Mouse (Mus musculus) intestine, embryonic 15.5 days (tissue): ENCODE results near the gene Dynlrb2. TPM values are rescaled to one million over a fixed set of nuclear protein-coding genes. Genes with fewer than 3 reads are reported as not detected.

Experiments used
- ATAC-seq: fragments of 200-750 bp; cut with Nextera tagmentation; 2 replicates; pipeline ENCODE4 v1.8.0; 2017; ENCODE audit warnings: moderate TSS enrichment, moderate library complexity
- H3K27ac ChIP-seq: fragments of 300-500 bp; sonication (generic); 2 replicates; pipeline ENCODE4 v1.5.1; 2015; ENCODE audit warnings: mild to moderate bottlenecking, inconsistent platforms
- H3K27me3 ChIP-seq: fragments of 300-500 bp; sonication (generic); replicated peaks from 2 replicates; pipeline ENCODE4 v1.6.1; 2015; ENCODE audit warnings: inconsistent platforms
- H3K36me3 ChIP-seq: fragments of 300-500 bp; sonication (generic); 2 replicates; pipeline ENCODE4 v1.6.1; 2015; ENCODE audit warnings: inconsistent platforms
- H3K4me1 ChIP-seq: fragments of 300-500 bp; sonication (generic); replicated peaks from 2 replicates; pipeline ENCODE4 v1.6.1; 2015; ENCODE audit warnings: inconsistent platforms
- H3K4me2 ChIP-seq: fragments of 300-500 bp; sonication (generic); replicated peaks from 2 replicates; pipeline ENCODE4 v1.6.1; 2015; ENCODE audit warnings: mild to moderate bottlenecking, inconsistent platforms
- H3K4me3 ChIP-seq: fragments of 300-500 bp; sonication (generic); replicated peaks from 2 replicates; pipeline ENCODE4 v1.5.1; 2015; ENCODE audit warnings: inconsistent platforms
- H3K9ac ChIP-seq: fragments of 300-500 bp; sonication (generic); 2 replicates; pipeline ENCODE4 v1.6.1; 2015; ENCODE audit warnings: inconsistent platforms
- H3K9me3 ChIP-seq: fragments of 300-500 bp; sonication (generic); 2 replicates; pipeline ENCODE4 v1.6.1; 2016; ENCODE audit warnings: inconsistent platforms
- WGBS: fragments of 180-500 bp; shearing (Covaris S2); methylation state at CpG from one replicate; pipeline ENCODE4 v1.1.7; 2015; 5-methylcytosine and 5-hydroxymethylcytosine counted together
- polyA plus RNA-seq: library from polyadenylated mRNA; unstranded; fragments of >200 nt; fragmentation: Nextera tagmentation; extraction: Ambion mirVana; gene quantifications from 2 replicates; pipeline ENCODE4 v1.2.1, GENCODE M21; 2015

Dynlrb2 gene
- polyA plus RNA-seq: 0.48 TPM in 1 of 2 replicates, not detected in the other

GRCm38 (mm10) chr8:116504477-116505120 lies at the start of gene Dynlrb2:
Gene Dynlrb2 (plus strand): TSS chr8:116504974.
- peak within 1 kb of the TSS; percentile 86 for H3K4me2 ChIP-seq
- H3K27ac ChIP-seq: no peak within 1 kb of the TSS
- WGBS: 6% methylated on average over 19 of the region's 19 CpGs
- H3K27me3 ChIP-seq: no peaks in the 10 kb centered on the region
- H3K4me3 ChIP-seq: peak within 1 kb of the TSS; percentile 37
- peaks cover 4% of the 10 kb centered on the region for H3K4me1 ChIP-seq
- H3K9ac ChIP-seq: peak within 1 kb of the TSS; percentile 42; the same call in 1 of the 2 replicates
- H3K9me3 ChIP-seq: no peaks in the 10 kb centered on the region
- peak; percentile 93 for ATAC-seq
- H3K36me3 ChIP-seq: no peaks in the 10 kb centered on the region

- ATAC-seq: no peak
- no peaks in the 10 kb centered on the region for H3K9me3 ChIP-seq
Measured at GRCm38 (mm10) chr8:116458569-116458968, 46.2 kb upstream of the Dynlrb2 start.

GRCm38 (mm10) chr8:116461472-116461871 lies 43.3 kb upstream of the Dynlrb2 start:
- Histone ChIP-seq H3K36me3 (no peaks in the 10 kb centered on the region), H3K4me1 (no peaks in the 10 kb centered on the region), H3K9ac (no peak overlapping the region), H3K27me3 (no peaks in the 10 kb centered on the region), H3K27ac (no peak overlapping the region), H3K9me3 (no peaks in the 10 kb centered on the region), H3K4me2 (no peak overlapping the region), H3K4me3 (no peak overlapping the region)
- ATAC-seq: no peak
- 90% methylated on average over 4 of the region's 4 CpGs for WGBS

More at GRCm38 (mm10) chr8:116458569-116458968, 46.2 kb upstream of the Dynlrb2 start:
- H3K4me2 ChIP-seq: no peak overlapping the region
- H3K27me3 ChIP-seq: no peaks in the 10 kb centered on the region
- H3K27ac ChIP-seq: no peak overlapping the region
- no peak overlapping the region for H3K4me3 ChIP-seq
- no peak overlapping the region for H3K9ac ChIP-seq
- no peaks in the 10 kb centered on the region for H3K36me3 ChIP-seq
- 79% methylated on average over 11 of the region's 11 CpGs for WGBS
- H3K4me1 ChIP-seq: no peaks in the 10 kb centered on the region

- no peak overlapping the region for H3K9ac ChIP-seq
- no peak overlapping the region for H3K4me3 ChIP-seq
- H3K9me3 ChIP-seq: no peaks in the 10 kb centered on the region
- no peaks in the 10 kb centered on the region for H3K27me3 ChIP-seq
- no peak overlapping the region for H3K27ac ChIP-seq
- no peak overlapping the region for H3K4me2 ChIP-seq
- no peaks in the 10 kb centered on the region for H3K4me1 ChIP-seq
- no peaks in the 10 kb centered on the region for H3K36me3 ChIP-seq
- ATAC-seq: no peak
- 62% methylated on average over 7 of the region's 7 CpGs for WGBS
Measured at GRCm38 (mm10) chr8:116466586-116466985, 38.2 kb upstream of the Dynlrb2 start.

GRCm38 (mm10) chr8:116467027-116467426 lies 37.7 kb upstream of the Dynlrb2 start:
- Histone ChIP-seq H3K9me3 (no peaks in the 10 kb centered on the region), H3K4me3 (no peak overlapping the region), H3K4me1 (no peaks in the 10 kb centered on the region), H3K27ac (no peak overlapping the region), H3K9ac (no peak overlapping the region), H3K27me3 (no peaks in the 10 kb centered on the region), H3K4me2 (no peak overlapping the region), H3K36me3 (no peaks in the 10 kb centered on the region)
- no peak for ATAC-seq
- 62% methylated on average over 1 of the region's 1 CpGs for WGBS

GRCm38 (mm10) chr8:116477941-116478340 lies 26.8 kb upstream of the Dynlrb2 start:
- no peaks in the 10 kb centered on the region for H3K4me1 ChIP-seq
- no peak overlapping the region for H3K4me2 ChIP-seq
- H3K36me3 ChIP-seq: no peaks in the 10 kb centered on the region
- 67% methylated on average over 9 of the region's 9 CpGs for WGBS
- no peak overlapping the region for H3K27ac ChIP-seq
- H3K9ac ChIP-seq: no peak overlapping the region
- ATAC-seq: no peak
- H3K4me3 ChIP-seq: no peak overlapping the region
- H3K27me3 ChIP-seq: no peaks in the 10 kb centered on the region
- no peaks in the 10 kb centered on the region for H3K9me3 ChIP-seq

- Histone ChIP-seq H3K9ac (no peak overlapping the region), H3K36me3 (no peaks in the 10 kb centered on the region), H3K4me3 (no peak overlapping the region), H3K4me2 (no peak overlapping the region), H3K27ac (no peak overlapping the region), H3K9me3 (no peaks in the 10 kb centered on the region), H3K27me3 (no peaks in the 10 kb centered on the region), H3K4me1 (no peaks in the 10 kb centered on the region)
- no peak for ATAC-seq
Measured at GRCm38 (mm10) chr8:116478681-116479080, 26.1 kb upstream of the Dynlrb2 start.

GRCm38 (mm10) chr8:116480894-116481293 lies 23.9 kb upstream of the Dynlrb2 start:
- no peaks in the 10 kb centered on the region for H3K36me3 ChIP-seq
- H3K4me3 ChIP-seq: no peak overlapping the region
- H3K27ac ChIP-seq: no peak overlapping the region
- 17% methylated on average over 7 of the region's 7 CpGs for whole genome bisulfite sequencing
- ATAC-seq: no peak
- no peaks in the 10 kb centered on the region for H3K4me1 ChIP-seq
- no peaks in the 10 kb centered on the region for H3K9me3 ChIP-seq
- no peak overlapping the region for H3K4me2 ChIP-seq
- no peak overlapping the region for H3K9ac ChIP-seq
- no peaks in the 10 kb centered on the region for H3K27me3 ChIP-seq

- 61% methylated on average over 3 of the region's 3 CpGs for WGBS
- Histone ChIP-seq H3K9ac (no peak overlapping the region), H3K27me3 (no peaks in the 10 kb centered on the region), H3K27ac (no peak overlapping the region), H3K4me1 (no peaks in the 10 kb centered on the region), H3K4me3 (no peak overlapping the region), H3K4me2 (no peak overlapping the region), H3K9me3 (no peaks in the 10 kb centered on the region), H3K36me3 (no peaks in the 10 kb centered on the region)
- ATAC-seq: no peak
Measured at GRCm38 (mm10) chr8:116482738-116483137, 22.0 kb upstream of the Dynlrb2 start.

- H3K4me3 ChIP-seq: no peak overlapping the region
- H3K4me2 ChIP-seq: no peak overlapping the region
- no peak overlapping the region for H3K27ac ChIP-seq
- no peak for ATAC-seq
- WGBS: 14% methylated on average over 2 of the region's 2 CpGs
- H3K36me3 ChIP-seq: no peaks in the 10 kb centered on the region
- no peaks in the 10 kb centered on the region for H3K9me3 ChIP-seq
- no peaks in the 10 kb centered on the region for H3K27me3 ChIP-seq
- H3K4me1 ChIP-seq: no peaks in the 10 kb centered on the region
- no peak overlapping the region for H3K9ac ChIP-seq
Measured at GRCm38 (mm10) chr8:116484087-116484486, 20.7 kb upstream of the Dynlrb2 start.

- Histone ChIP-seq H3K4me2 (no peak overlapping the region), H3K27me3 (no peaks in the 10 kb centered on the region), H3K36me3 (no peaks in the 10 kb centered on the region), H3K4me3 (no peak overlapping the region), H3K9me3 (no peaks in the 10 kb centered on the region), H3K4me1 (no peaks in the 10 kb centered on the region), H3K9ac (no peak overlapping the region), H3K27ac (no peak overlapping the region)
- no peak for ATAC-seq
- 77% methylated on average over 2 of the region's 2 CpGs for WGBS
Measured at GRCm38 (mm10) chr8:116488546-116488945, 16.2 kb upstream of the Dynlrb2 start.

GRCm38 (mm10) chr8:116500057-116500809 lies 4.5 kb upstream of the Dynlrb2 start:
- ATAC-seq: no peak
- H3K36me3 ChIP-seq: no peaks in the 10 kb centered on the region
- no peaks in the 10 kb centered on the region for H3K9me3 ChIP-seq
- no peak overlapping the region for H3K27ac ChIP-seq
- no peaks in the 10 kb centered on the region for H3K27me3 ChIP-seq
- peaks cover 4% of the 10 kb centered on the region for H3K4me1 ChIP-seq
- 82% methylated on average over 7 of the region's 7 CpGs for WGBS
- no peak overlapping the region for H3K4me3 ChIP-seq
- no peak overlapping the region for H3K9ac ChIP-seq
- H3K4me2 ChIP-seq: no peak overlapping the region

GRCm38 (mm10) chr8:116508721-116509120 lies 3.9 kb downstream of the Dynlrb2 start:
- Histone ChIP-seq H3K27me3 (no peaks in the 10 kb centered on the region), H3K4me3 (no peak overlapping the region), H3K9me3 (no peaks in the 10 kb centered on the region), H3K27ac (no peak overlapping the region), H3K4me2 (no peak overlapping the region), H3K9ac (no peak overlapping the region), H3K4me1 (peaks cover 4% of the 10 kb centered on the region), H3K36me3 (no peaks in the 10 kb centered on the region)
- no peak for ATAC-seq
- 54% methylated on average over 5 of the region's 5 CpGs for WGBS
